Mouse (Mus musculus): ENCODE measurements around the gene Fndc4. TPM values are rescaled to one million over a fixed set of nuclear protein-coding genes. Genes with fewer than 3 reads are reported as not detected.

The Fndc4 gene
- polyA plus RNA-seq, 1 experiment from 2014 or later, result 64.3 TPM

- Histone ChIP-seq H3K4me1 (ENCODE audit: control insufficient read depth, insufficient read depth, low read length) (peaks cover 25% of the 10 kb centered on the region), H3K27ac (replicated peaks; ENCODE audit: low read depth, low read length) (no peak overlapping the region), H3K27me3 (ENCODE audit: control insufficient read depth, insufficient read depth, low read length) (no peaks in the 10 kb centered on the region), H3K4me3 (ENCODE audit: low read depth, low read length) (no peak overlapping the region), H3K36me3 (ENCODE audit: control insufficient read depth, insufficient read depth, low read length) (peaks cover 18% of the 10 kb centered on the region), H3K9me3 (ENCODE audit: control insufficient read depth, low read length) (no peaks in the 10 kb centered on the region), H3K4me2 (ENCODE audit: low read depth, severe bottlenecking) (no peak overlapping the region), H3K9ac (ENCODE audit: low read length) (no peak overlapping the region)
- ATAC-seq (ENCODE audit: insufficient number of reproducible peaks, low FRiP score, low TSS enrichment, low read depth) (no peak), DNase-seq (ENCODE audit: low spot score) (no peak)
- 86% methylated on average over 7 of the region's 7 CpGs for WGBS
These were observed 41.4 kb downstream of the Fndc4 start for GRCm38 (mm10) chr5:31254452-31254851.

- Histone ChIP-seq H3K36me3 (ENCODE audit: control insufficient read depth, insufficient read depth, low read length) (peaks cover 20% of the 10 kb centered on the region), H3K9me3 (ENCODE audit: control insufficient read depth, low read length) (no peaks in the 10 kb centered on the region), H3K9ac (ENCODE audit: low read length) (no peak overlapping the region), H3K4me2 (ENCODE audit: low read depth, severe bottlenecking) (no peak overlapping the region; the same call in 1 of the 2 replicates), H3K27ac (replicated peaks; ENCODE audit: low read depth, low read length) (no peak overlapping the region), H3K27me3 (ENCODE audit: control insufficient read depth, insufficient read depth, low read length) (no peaks in the 10 kb centered on the region), H3K4me3 (ENCODE audit: low read depth, low read length) (no peak overlapping the region), H3K4me1 (ENCODE audit: control insufficient read depth, insufficient read depth, low read length) (peaks cover 25% of the 10 kb centered on the region)
- DNase-seq (ENCODE audit: low spot score) (no peak), ATAC-seq (ENCODE audit: insufficient number of reproducible peaks, low FRiP score, low TSS enrichment, low read depth) (no peak)
- WGBS, result 94% methylated on average over 8 of the region's 8 CpGs
These were observed 42.1 kb downstream of the Fndc4 start for GRCm38 (mm10) chr5:31253806-31254205.

- no peak for ATAC-seq (ENCODE audit: insufficient number of reproducible peaks, low FRiP score, low TSS enrichment, low read depth)
- peak overlapping the region; percentile 69 for H3K4me2 ChIP-seq (ENCODE audit: low read depth, severe bottlenecking)
- peak overlapping the region; percentile 68 for H3K27ac ChIP-seq (replicated peaks; ENCODE audit: low read depth, low read length)
- DNase-seq (ENCODE audit: low spot score), result peak; percentile 67
- peaks cover 20% of the 10 kb centered on the region for H3K36me3 ChIP-seq (ENCODE audit: control insufficient read depth, insufficient read depth, low read length)
- H3K9me3 ChIP-seq (ENCODE audit: control insufficient read depth, low read length), result no peaks in the 10 kb centered on the region
- peak overlapping the region; percentile 1; the same call in 1 of the 2 replicates for H3K9ac ChIP-seq (ENCODE audit: low read length)
- H3K27me3 ChIP-seq (ENCODE audit: control insufficient read depth, insufficient read depth, low read length), result no peaks in the 10 kb centered on the region
- no peak overlapping the region for H3K4me3 ChIP-seq (ENCODE audit: low read depth, low read length)
- peaks cover 25% of the 10 kb centered on the region for H3K4me1 ChIP-seq (ENCODE audit: control insufficient read depth, insufficient read depth, low read length)
- WGBS, result 55% methylated on average over 16 of the region's 16 CpGs
These were observed 42.9 kb downstream of the Fndc4 start for GRCm38 (mm10) chr5:31252795-31253545.

GRCm38 (mm10) chr5:31252151-31252550 lies 43.7 kb downstream of the Fndc4 start:
- WGBS, result 39% methylated on average over 10 of the region's 10 CpGs
- Histone ChIP-seq H3K36me3 (ENCODE audit: control insufficient read depth, insufficient read depth, low read length) (peaks cover 20% of the 10 kb centered on the region), H3K4me1 (ENCODE audit: control insufficient read depth, insufficient read depth, low read length) (peaks cover 25% of the 10 kb centered on the region), H3K4me3 (ENCODE audit: low read depth, low read length) (peak overlapping the region; percentile 40), H3K4me2 (ENCODE audit: low read depth, severe bottlenecking) (peak overlapping the region; percentile 69), H3K27me3 (ENCODE audit: control insufficient read depth, insufficient read depth, low read length) (no peaks in the 10 kb centered on the region), H3K9me3 (ENCODE audit: control insufficient read depth, low read length) (no peaks in the 10 kb centered on the region), H3K9ac (ENCODE audit: low read length) (peak overlapping the region; percentile 58), H3K27ac (replicated peaks; ENCODE audit: low read depth, low read length) (no peak overlapping the region)
- ATAC-seq (ENCODE audit: insufficient number of reproducible peaks, low FRiP score, low TSS enrichment, low read depth) (no peak), DNase-seq (ENCODE audit: low spot score) (peak; percentile 48)

GRCm38 (mm10) chr5:31251541-31252101 lies 44.3 kb downstream of the Fndc4 start, which contains the start of gene Krtcap3:
Gene Krtcap3, plus strand, starts transcription at chr5:31251691.
- Histone ChIP-seq H3K36me3 (ENCODE audit: control insufficient read depth, insufficient read depth, low read length) (peaks cover 22% of the 10 kb centered on the region), H3K27me3 (ENCODE audit: control insufficient read depth, insufficient read depth, low read length) (no peaks in the 10 kb centered on the region), H3K4me2 (ENCODE audit: low read depth, severe bottlenecking) (peak within 1 kb of the TSS; percentile 69), H3K9ac (ENCODE audit: low read length) (peak within 1 kb of the TSS; percentile 58), H3K4me1 (ENCODE audit: control insufficient read depth, insufficient read depth, low read length) (peaks cover 25% of the 10 kb centered on the region), H3K4me3 (ENCODE audit: low read depth, low read length) (peak within 1 kb of the TSS; percentile 40), H3K9me3 (ENCODE audit: control insufficient read depth, low read length) (no peaks in the 10 kb centered on the region), H3K27ac (replicated peaks; ENCODE audit: low read depth, low read length) (no peak within 1 kb of the TSS; the same call in none of the 2 replicates)
- WGBS, result 5% methylated on average over 47 of the region's 47 CpGs
- DNase-seq (ENCODE audit: low spot score) (peak; percentile 70), ATAC-seq (ENCODE audit: insufficient number of reproducible peaks, low FRiP score, low TSS enrichment, low read depth) (peak; percentile 60)

GRCm38 (mm10) chr5:31250716-31251115 lies 45.2 kb downstream of the Fndc4 start:
- Histone ChIP-seq H3K4me3 (ENCODE audit: low read depth, low read length) (no peak overlapping the region), H3K9ac (ENCODE audit: low read length) (no peak overlapping the region; the same call in 1 of the 2 replicates)
- ATAC-seq (ENCODE audit: insufficient number of reproducible peaks, low FRiP score, low TSS enrichment, low read depth), result peak; percentile 14; the same call in 1 of the 2 replicates

More at GRCm38 (mm10) chr5:31250716-31251115, 45.2 kb downstream of the Fndc4 start:
- DNase-seq (ENCODE audit: low spot score), result no peak
- Histone ChIP-seq H3K27me3 (ENCODE audit: control insufficient read depth, insufficient read depth, low read length) (no peaks in the 10 kb centered on the region), H3K4me2 (ENCODE audit: low read depth, severe bottlenecking) (no peak overlapping the region), H3K4me1 (ENCODE audit: control insufficient read depth, insufficient read depth, low read length) (peaks cover 25% of the 10 kb centered on the region), H3K9me3 (ENCODE audit: control insufficient read depth, low read length) (no peaks in the 10 kb centered on the region), H3K27ac (replicated peaks; ENCODE audit: low read depth, low read length) (no peak overlapping the region), H3K36me3 (ENCODE audit: control insufficient read depth, insufficient read depth, low read length) (peaks cover 25% of the 10 kb centered on the region)
- WGBS, result 48% methylated on average over 4 of the region's 4 CpGs

Other genes with a start within 250 kb of the Fndc4 start
- 75.0 and 83.9 TPM in 2 replicates for gene Atraid, start 247.8 kb downstream of the Fndc4 start, polyA plus RNA-seq (2014; fragmentation: Nextera tagmentation; extraction: Ambion mirVana)
- 8.0 and 8.6 TPM in 2 replicates for gene Slc5a6, start 247.2 kb downstream of the Fndc4 start, polyA plus RNA-seq (2014; fragmentation: Nextera tagmentation; extraction: Ambion mirVana)
- 33.7 and 36.1 TPM in 2 replicates for gene Cad, start 241.3 kb downstream of the Fndc4 start, polyA plus RNA-seq (2014; fragmentation: Nextera tagmentation; extraction: Ambion mirVana)
- not detected in 2 replicates for gene Dnajc5g, start 189.8 kb downstream of the Fndc4 start, polyA plus RNA-seq (2014; fragmentation: Nextera tagmentation; extraction: Ambion mirVana)
- 0.20 TPM in 1 of 2 replicates, not detected in the other for gene Slc30a3, start 187.8 kb downstream of the Fndc4 start, polyA plus RNA-seq (2014; fragmentation: Nextera tagmentation; extraction: Ambion mirVana)
- 0.30 and 0.65 TPM in 2 replicates for gene Trim54, start 179.4 kb downstream of the Fndc4 start, polyA plus RNA-seq (2014; fragmentation: Nextera tagmentation; extraction: Ambion mirVana)
- gene Ucn, start 157.3 kb downstream of the Fndc4 start, polyA plus RNA-seq (2014; fragmentation: Nextera tagmentation; extraction: Ambion mirVana), result not detected in 2 replicates
- 55.6 and 56.6 TPM in 2 replicates for gene Mpv17, start 141.8 kb downstream of the Fndc4 start, polyA plus RNA-seq (2014; fragmentation: Nextera tagmentation; extraction: Ambion mirVana)
- 1.1 and 1.8 TPM in 2 replicates for gene Gm29609, start 116.2 kb downstream of the Fndc4 start, polyA plus RNA-seq (2014; fragmentation: Nextera tagmentation; extraction: Ambion mirVana)
- gene Gtf3c2, start 115.9 kb downstream of the Fndc4 start, polyA plus RNA-seq (2014; fragmentation: Nextera tagmentation; extraction: Ambion mirVana), result 89.2 and 104 TPM in 2 replicates
- 138 and 144 TPM in 2 replicates for gene Snx17, start 102.9 kb downstream of the Fndc4 start, polyA plus RNA-seq (2014; fragmentation: Nextera tagmentation; extraction: Ambion mirVana)
- 71.9 and 73.0 TPM in 2 replicates for gene Eif2b4, start 102.7 kb downstream of the Fndc4 start, polyA plus RNA-seq (2014; fragmentation: Nextera tagmentation; extraction: Ambion mirVana)
- gene Zfp513, start 93.8 kb downstream of the Fndc4 start, polyA plus RNA-seq (2014; fragmentation: Nextera tagmentation; extraction: Ambion mirVana), result 5.5 and 6.2 TPM in 2 replicates
- 154 and 159 TPM in 2 replicates for gene Ppm1g, start 75.4 kb downstream of the Fndc4 start, polyA plus RNA-seq (2014; fragmentation: Nextera tagmentation; extraction: Ambion mirVana)
- gene Nrbp1, start 55.2 kb downstream of the Fndc4 start, polyA plus RNA-seq (2014; fragmentation: Nextera tagmentation; extraction: Ambion mirVana), result 119 and 124 TPM in 2 replicates
- gene Gm9970, start 54.8 kb downstream of the Fndc4 start, polyA plus RNA-seq (2014; fragmentation: Nextera tagmentation; extraction: Ambion mirVana), result 0.38 and 0.49 TPM in 2 replicates
- 23.3 and 24.9 TPM in 2 replicates for gene Krtcap3, start 44.4 kb downstream of the Fndc4 start, polyA plus RNA-seq (2014; fragmentation: Nextera tagmentation; extraction: Ambion mirVana)
- gene Ift172, start 5.0 kb downstream of the Fndc4 start, polyA plus RNA-seq (2014; fragmentation: Nextera tagmentation; extraction: Ambion mirVana), result 45.7 and 51.3 TPM in 2 replicates
- gene Gckr, start 1.4 kb upstream of the Fndc4 start, polyA plus RNA-seq (2014; fragmentation: Nextera tagmentation; extraction: Ambion mirVana), result 0.16 TPM in 1 of 2 replicates, not detected in the other
- 63.4 and 63.5 TPM in 2 replicates for gene Zfp512, start 156.4 kb upstream of the Fndc4 start, polyA plus RNA-seq (2014; fragmentation: Nextera tagmentation; extraction: Ambion mirVana)
- gene 4930548H24Rik, start 189.7 kb upstream of the Fndc4 start, polyA plus RNA-seq (2014; fragmentation: Nextera tagmentation; extraction: Ambion mirVana), result not detected in 2 replicates
- 87.8 and 88.6 TPM in 2 replicates for gene Gpn1, start 198.7 kb upstream of the Fndc4 start, polyA plus RNA-seq (2014; fragmentation: Nextera tagmentation; extraction: Ambion mirVana)
- 32.3 and 35.5 TPM in 2 replicates for gene Slc4a1ap, start 230.9 kb upstream of the Fndc4 start, polyA plus RNA-seq (2014; fragmentation: Nextera tagmentation; extraction: Ambion mirVana)
- 26.5 and 27.0 TPM in 2 replicates for gene Supt7l, start 231.7 kb upstream of the Fndc4 start, polyA plus RNA-seq (2014; fragmentation: Nextera tagmentation; extraction: Ambion mirVana)

Data from limb, embryonic 11.5 days (tissue).